Mouse (Mus musculus): ENCODE measurements around the gene Glg1.

The Glg1 gene

DNA sequence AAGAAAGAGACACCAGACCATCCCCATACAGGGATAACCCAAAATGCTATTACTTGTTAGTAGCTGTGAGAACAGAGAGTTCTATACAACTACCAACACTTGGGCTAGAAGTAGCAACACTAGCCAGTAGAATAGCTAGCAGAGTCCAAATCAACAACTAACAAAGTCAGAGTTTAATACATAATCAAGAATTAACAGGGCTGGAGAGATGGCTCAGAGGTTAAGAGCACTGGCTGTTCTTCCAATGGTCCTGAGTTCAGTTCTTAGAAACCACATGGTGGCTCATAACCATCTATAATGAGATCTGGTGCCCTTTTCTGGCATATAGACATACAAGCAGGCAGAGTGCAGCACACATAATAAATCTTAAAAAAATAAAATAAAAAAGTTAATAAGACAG is 116.5 kb downstream of the Glg1 start:
- DNase-seq = no peak

DNA sequence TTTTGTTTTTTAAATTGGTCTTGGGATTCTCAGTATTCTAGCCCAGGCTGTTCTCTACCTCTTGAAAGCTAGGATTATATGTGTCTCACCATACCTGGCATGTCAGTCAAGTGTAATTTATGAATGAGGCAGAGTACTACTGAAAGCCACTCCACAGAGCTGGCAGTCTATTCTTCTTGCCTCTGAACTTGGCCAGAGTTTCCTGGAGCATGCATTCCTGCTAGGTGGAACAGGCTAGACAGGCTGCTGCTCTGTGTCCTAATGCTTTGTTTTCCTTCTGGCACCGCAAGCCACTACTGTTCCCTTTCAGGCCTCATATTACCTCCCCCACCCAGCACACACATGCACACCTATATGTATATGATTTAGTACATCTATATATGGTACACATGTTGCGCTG is 128.3 kb downstream of the Glg1 start:
- DNase-seq = no peak

DNA sequence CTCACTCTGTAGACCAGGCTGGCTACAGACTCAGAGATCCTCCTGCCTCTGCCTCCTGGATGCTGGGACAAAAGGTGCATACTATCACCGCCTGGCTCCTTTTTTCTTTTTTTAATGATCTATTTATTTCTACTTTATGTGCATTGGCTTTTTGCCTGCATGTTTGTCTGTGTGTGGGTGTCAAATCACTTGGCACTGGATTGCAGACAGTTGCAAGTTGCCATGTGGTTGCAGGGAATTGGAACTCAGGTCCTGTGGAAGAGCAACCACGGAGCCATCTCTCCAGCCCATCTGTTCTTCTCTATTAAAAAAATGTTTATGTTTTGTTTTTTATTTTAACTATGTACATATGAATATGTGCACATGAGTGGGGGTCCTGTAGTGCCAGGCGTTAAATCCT is 139.5 kb downstream of the Glg1 start:
- no peak for DNase-seq

DNA sequence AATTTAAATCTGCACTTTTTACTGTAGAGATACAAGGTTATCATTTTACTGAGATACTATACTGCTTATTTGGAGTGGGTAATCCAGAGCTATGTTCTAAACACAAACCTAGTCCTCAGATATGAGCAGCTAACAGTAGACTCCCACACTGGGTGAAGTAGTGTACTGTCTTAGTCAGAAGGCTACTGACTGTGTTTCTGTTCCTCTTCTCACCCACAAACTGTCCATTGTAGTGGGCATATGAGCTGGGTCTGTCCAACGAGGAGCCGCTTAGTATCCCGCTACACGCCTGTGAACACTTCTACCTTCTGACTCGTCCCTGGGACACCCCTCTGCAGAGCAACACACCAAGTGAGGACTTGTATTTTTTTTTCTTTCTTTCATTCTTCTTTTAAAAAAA is 144.1 kb downstream of the Glg1 start:
- DNase-seq = no peak
